Mouse (Mus musculus): ENCODE measurements around the gene Hist2h2aa2. TPM values are rescaled to one million over a fixed set of nuclear protein-coding genes. Genes with fewer than 3 reads are reported as not detected.
A peak's percentile ranks its signal among the peaks of the same experiment; 100 is the strongest.

Hist2h2aa2 gene
- total RNA-seq, 2 experiments from 2014 or later = 666 to 717 TPM

GRCm38 (mm10) chr3:96198181-96198580, 41.9 kb downstream of the Hist2h2aa2 start:
- no peak for DNase-seq

GRCm38 (mm10) chr3:96197129-96197749, 42.8 kb downstream of the Hist2h2aa2 start:
- DNase-seq = peak; percentile 79

GRCm38 (mm10) chr3:96196437-96197128, 43.5 kb downstream of the Hist2h2aa2 start:
- no peak for DNase-seq

- DNase-seq = no peak
Observed at GRCm38 (mm10) chr3:96195616-96196313, 44.3 kb downstream of the Hist2h2aa2 start.

GRCm38 (mm10) chr3:96194966-96195365, 45.1 kb downstream of the Hist2h2aa2 start:
- DNase-seq = no peak

GRCm38 (mm10) chr3:96192977-96193376, 47.1 kb downstream of the Hist2h2aa2 start:
- no peak for DNase-seq

Small RNA genes within 50 kb of the gene (microRNA-seq; reads per million reads assigned to microRNA genes)
- 0 to 0.25 reads per million in 2 experiments for gene Gm44492
- gene Gm47311 = 0 reads per million in 2 experiments
- 0 reads per million in 2 experiments for gene Gm47313

Other genes with a start within 250 kb of the Hist2h2aa2 start
- gene Plekho1, start 244.3 kb downstream of the Hist2h2aa2 start, total RNA-seq (2021) = 10 to 100 TPM; 56.2 to 67.9 TPM
- 10 to 100 TPM; 25.4 to 27.3 TPM for gene Vps45, start 181.8 kb downstream of the Hist2h2aa2 start, total RNA-seq (2021)
- 10 to 100 TPM; 49.3 to 55.9 TPM for gene Otud7b, start 135.7 kb downstream of the Hist2h2aa2 start, total RNA-seq (2021)
- gene Mtmr11, start 78.3 kb downstream of the Hist2h2aa2 start, total RNA-seq (2021) = 10 to 100 TPM in 1 of 2 experiments, 1 to 10 TPM in 1; 4.3 to 12.0 TPM
- 10 to 100 TPM; 18.4 to 22.5 TPM for gene Sf3b4, start 67.9 kb downstream of the Hist2h2aa2 start, total RNA-seq (2021)
- gene Sv2a, start 59.1 kb downstream of the Hist2h2aa2 start, total RNA-seq (2021) = 1 to 10 TPM; 4.1 TPM
- gene Bola1, start 20.6 kb downstream of the Hist2h2aa2 start, total RNA-seq (2021) = 10 to 100 TPM; 23.3 to 28.3 TPM
- 10 to 100 TPM; 10.3 to 10.7 TPM for gene Hist2h2ab, start 20.4 kb downstream of the Hist2h2aa2 start, total RNA-seq (2021)
- gene Hist2h2ac, start 19.4 kb downstream of the Hist2h2aa2 start, total RNA-seq (2021) = 10 to 100 TPM; 77.5 to 90.5 TPM
- 1 to 10 TPM; 3.7 to 4.7 TPM for gene Hist2h2be, start 19.2 kb downstream of the Hist2h2aa2 start, total RNA-seq (2021)
- 10 to 100 TPM; 79.1 to 93.5 TPM for gene Hist2h3c2, start 1.1 kb downstream of the Hist2h2aa2 start, total RNA-seq (2021)
- 10 to 100 TPM; 10.2 to 16.2 TPM for gene Hist2h2aa1, start 5.2 kb upstream of the Hist2h2aa2 start, total RNA-seq (2021)
- 1 to 10 TPM in 1 of 2 experiments, under 1 TPM in 1; 0.43 to 1.8 TPM for gene Hist2h3c1, start 6.4 kb upstream of the Hist2h2aa2 start, total RNA-seq (2021)
- 10 to 100 TPM; 40.0 to 46.5 TPM for gene Hist2h4, start 23.0 kb upstream of the Hist2h2aa2 start, total RNA-seq (2021)
- gene Hist2h3b, start 28.4 kb upstream of the Hist2h2aa2 start, total RNA-seq (2021) = 100 to 1,000 TPM; 371 to 396 TPM
- gene Hist2h2bb, start 29.5 kb upstream of the Hist2h2aa2 start, total RNA-seq (2021) = 100 to 1,000 TPM; 371 to 420 TPM
- gene Fcgr1, start 53.7 kb upstream of the Hist2h2aa2 start, total RNA-seq (2021) = 1 to 10 TPM in 1 of 2 experiments, under 1 TPM in 1; 0.56 to 1.2 TPM
- gene BC107364, start 212.0 kb upstream of the Hist2h2aa2 start, total RNA-seq (2021) = not detected